Mouse (Mus musculus): ENCODE results near the gene Nlrx1. TPM values are rescaled to one million over a fixed set of nuclear protein-coding genes. Genes with fewer than 3 reads are reported as not detected.
"Not testable (repeated sequence)": the region's sequence is repeated elsewhere in the genome, so short reads cannot be mapped to it uniquely, and the experiment has no call there.

The Nlrx1 gene
- 10 to 100 TPM; 14.0 to 17.1 TPM for total RNA-seq (2021)
- long read RNA-seq, experiment 1, partial matches to known transcripts, result 4 of 25 reads
- long read RNA-seq, experiment 1, other reads (novel, unspliced or antisense), result 18 of 25 reads
- long read RNA-seq, experiment 2, partial matches to known transcripts, result 19 of 54 reads
- long read RNA-seq, experiment 2, other reads (novel, unspliced or antisense), result 34 of 54 reads

DNA sequence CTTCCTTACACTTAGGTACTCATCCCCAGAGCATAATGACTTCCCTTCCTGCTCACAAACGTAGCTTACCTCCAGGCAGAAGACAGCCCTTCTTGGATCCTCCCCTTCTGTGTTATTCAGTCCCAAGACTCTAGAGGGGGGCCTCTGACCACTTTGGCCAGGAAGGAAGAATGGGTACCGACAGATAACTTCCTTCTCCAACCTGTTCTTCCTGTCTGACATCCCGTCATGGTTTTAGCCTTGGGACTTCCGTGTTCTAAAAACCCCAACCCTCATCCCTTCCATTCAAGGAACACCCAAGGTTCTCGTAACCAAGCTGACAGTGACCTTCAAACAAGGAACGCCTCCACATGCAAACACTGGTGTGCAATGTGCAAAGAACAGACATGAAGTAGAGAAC is at the start of gene Nlrx1:
TSS of gene Nlrx1 (minus strand) at position 168 of the 400 bp plus-strand sequence.
- no peak for DNase-seq (ENCODE audit: low spot score in 2 of 2)

DNA sequence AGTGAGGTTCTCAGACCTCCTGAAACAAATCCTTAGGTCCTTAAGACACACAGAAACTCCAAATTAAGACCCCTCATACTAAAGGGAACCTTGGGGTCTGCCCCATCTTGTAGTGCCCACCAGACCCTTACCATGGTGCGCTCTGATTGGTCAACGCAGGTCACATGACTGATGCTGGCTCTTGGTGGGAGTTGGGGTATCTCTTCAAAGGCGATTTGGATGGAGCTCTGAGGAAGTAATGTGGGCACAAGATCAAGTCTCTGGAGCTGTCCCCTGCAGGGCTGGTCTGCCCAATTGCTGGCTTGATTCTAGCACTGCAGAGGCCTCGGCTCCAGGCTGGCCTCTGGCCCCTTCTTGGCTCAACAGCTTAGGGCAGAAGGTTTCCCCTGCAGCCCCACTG is 49.1 kb upstream of the Nlrx1 start:
- no peak for DNase-seq (ENCODE audit: low spot score in 2 of 2)

DNA sequence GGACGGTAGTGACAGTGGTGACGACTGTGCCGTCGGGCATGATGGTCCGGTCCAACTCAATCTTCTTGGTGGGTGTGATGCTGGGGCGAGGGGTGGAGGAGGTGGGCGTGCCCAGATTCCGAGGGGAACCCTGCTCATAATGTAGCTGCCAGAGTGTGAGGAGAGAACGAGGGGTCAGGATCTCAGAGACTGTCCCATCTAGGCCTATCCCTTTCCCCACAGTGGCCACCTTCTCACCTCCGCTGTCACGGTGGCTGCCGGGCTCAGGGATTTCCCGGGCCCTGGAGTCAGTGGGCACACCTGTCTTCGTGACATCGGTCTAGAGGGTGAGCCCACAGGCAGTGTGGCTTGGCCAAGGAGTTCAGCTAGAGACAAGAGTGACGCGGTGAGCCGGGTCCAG is 46.5 kb upstream of the Nlrx1 start:
- no peak for DNase-seq (ENCODE audit: low spot score in 2 of 2)

DNA sequence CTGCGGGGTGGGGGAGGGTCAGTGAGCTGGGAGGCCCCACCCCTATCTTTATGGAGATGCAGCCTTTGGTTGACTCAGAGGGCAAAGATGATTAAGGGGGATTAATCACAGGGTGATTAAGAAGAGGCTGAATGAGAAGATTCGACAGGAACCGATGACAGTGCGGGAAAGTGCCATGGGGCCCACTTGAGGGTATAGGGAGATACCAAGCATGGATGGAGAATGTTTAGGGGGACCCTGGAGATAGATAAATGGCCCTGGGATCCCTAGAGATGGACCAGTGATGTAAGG is 45.8 kb upstream of the Nlrx1 start:
- no peak for DNase-seq (ENCODE audit: low spot score in 2 of 2)

DNA sequence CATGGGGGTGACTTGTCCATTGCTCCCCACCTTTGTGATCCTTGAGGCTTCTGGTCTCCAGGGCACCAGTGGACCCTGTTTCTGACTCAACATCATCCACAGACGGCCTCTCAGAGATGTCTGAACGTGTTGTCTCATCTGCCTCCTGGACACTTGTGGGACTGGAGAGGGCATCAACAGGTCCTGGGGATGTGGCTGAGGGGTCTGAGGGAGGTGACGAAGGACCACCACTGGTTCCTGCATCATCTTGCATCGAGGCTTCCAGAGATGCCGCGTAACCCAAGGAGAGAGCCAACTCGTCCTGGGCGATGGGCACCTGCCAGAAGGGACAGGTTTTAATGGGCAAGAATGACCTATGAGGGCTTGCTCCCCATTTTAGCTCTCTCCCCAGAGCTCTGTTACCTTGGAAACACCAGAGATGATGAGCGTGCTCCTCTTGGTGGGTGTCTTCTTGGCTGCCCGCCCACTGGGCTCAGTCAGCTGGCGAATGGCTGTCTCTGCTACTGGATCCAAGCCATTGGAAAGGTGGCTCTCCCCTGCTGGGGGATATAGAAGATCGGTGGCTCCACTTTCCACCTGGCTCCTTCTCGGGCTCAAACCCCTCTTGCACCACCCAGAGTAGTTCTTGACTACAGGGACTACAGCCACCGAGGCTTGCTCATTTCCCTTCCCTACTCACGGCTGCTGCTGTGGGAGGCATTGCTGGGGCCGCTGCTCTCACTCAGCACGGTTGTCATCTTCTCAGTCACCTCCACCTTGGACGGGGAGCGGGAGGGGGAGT is 45.3 kb upstream of the Nlrx1 start:
- DNase-seq (ENCODE audit: low spot score in 2 of 2), result no peak

DNA sequence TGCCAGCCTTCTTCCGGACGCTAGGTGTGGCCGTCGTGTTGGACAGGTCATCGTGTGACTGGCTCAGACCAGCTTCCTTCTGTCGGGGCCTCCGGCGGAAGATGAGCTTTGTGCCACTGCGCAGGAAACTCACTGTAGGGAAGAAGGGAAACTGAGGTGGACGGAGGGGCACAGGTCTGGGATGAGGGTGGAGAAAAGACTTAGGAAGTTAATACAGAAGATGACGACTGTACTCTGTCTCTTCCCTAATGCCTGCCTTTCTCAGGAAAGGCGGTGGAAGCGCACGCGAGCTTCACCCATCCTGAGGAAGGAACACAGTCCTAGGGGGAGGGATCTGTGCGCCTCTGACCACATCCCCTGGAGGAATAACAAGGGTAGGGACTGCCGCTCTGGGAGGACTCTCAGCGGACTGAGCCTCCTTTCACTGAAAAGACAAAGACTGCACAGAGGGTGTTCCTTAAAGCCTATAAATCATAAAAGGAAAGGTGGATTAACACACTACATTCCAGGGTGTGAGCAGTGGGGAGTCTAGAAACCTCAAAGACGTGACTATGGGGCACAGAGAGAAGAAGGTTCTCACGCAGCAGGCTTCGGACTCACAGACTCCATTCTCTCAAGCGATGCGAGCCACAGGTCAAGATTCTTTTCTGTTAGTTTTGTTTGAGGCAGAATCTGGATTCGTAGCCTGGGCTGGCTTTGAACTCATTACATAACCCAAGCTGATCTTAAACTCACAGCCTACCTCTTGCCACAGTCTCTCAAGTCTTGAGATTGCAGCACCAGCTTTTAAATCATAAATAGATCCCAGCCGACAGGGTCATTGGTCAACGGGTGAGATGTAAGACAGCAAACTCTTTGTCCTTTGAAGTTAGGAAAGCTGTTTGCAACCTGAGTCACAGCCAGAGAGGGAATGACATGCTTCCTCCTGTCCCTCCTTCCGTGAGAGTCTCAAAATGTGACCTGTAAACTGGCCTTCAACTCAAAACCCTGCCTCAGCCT is 43.0 kb upstream of the Nlrx1 start:
- DNase-seq (ENCODE audit: low spot score in 2 of 2), result no peak

DNA sequence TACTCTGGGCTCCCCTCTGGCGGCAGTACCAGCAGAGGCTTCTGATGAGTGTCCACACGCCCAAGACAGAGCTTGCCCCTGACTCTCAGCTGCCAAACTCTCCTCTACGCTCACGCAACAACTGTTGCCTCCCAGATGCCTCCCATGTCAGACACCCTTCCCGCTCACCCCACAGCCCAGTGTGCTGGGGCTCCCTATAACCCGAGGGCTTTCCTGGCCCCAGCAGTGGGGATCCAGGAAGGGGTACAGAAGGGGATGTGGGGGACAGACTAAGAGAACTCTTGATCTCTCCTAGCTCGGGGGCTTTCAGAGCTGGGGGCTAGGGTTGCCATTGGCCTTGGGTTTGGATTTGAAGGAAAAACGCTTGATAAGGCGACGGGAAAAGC is 42.3 kb upstream of the Nlrx1 start:
- DNase-seq (ENCODE audit: low spot score in 2 of 2), result no peak

DNA sequence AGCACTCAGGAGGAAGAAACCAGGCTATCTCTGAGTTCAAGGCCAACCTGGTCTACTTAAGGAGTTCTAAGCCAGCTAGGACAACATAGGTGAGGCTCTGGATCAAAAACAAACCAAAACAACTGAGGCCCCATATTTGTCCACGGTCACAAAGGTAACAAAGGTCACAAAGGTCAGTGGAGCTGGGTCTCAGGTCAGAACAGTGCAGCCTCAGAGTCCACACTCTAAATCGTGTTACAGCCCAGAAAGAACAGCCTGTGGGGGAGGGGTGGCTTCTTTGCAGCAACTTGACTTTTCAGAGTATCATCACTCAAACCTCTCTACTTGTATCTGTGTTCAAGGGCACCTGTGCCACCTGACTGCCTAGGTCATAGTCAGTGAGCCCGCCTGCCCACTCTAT is 41.4 kb upstream of the Nlrx1 start:
- DNase-seq (ENCODE audit: low spot score in 2 of 2), result no peak

DNA sequence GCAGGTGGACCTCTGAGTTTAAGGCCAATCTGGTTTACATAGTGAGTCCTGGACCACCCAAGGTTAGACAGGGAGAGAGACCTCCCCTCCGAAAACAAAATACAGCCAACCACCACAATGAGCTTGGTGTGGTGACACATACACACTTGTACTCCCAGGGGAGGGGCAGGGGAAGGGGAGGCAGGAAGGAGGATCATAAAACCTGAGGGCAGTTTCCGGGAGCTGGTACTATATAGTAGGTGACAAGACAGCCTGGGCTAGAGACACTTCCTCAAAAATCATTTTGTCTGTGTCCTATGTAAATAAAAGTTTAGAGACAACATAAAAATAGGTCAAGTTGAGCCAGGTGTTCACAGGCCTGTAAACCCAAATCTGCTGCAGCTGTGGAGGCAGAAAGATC is 38.8 kb upstream of the Nlrx1 start:
- DNase-seq (ENCODE audit: low spot score in 2 of 2), result no peak

DNA sequence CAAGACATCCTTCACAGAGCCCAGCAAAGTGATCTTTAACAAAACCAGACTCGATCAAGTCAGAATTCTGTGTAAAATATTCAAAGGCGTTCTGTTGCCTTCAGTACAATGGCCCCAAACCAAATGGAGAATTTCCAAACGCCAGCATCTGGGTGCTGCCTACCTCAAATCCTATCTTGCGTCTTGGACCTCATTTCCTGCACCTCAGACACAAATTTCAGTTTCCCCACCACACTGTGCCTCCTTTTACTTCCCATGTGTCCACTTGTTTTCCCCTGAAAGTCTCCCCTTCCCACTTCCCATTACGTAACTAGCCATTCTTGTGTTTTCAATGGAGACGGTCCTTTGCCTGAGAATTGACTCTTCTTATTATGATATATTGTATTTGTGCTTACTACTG is 38.1 kb upstream of the Nlrx1 start:
- no peak for DNase-seq (ENCODE audit: low spot score in 2 of 2)

DNA sequence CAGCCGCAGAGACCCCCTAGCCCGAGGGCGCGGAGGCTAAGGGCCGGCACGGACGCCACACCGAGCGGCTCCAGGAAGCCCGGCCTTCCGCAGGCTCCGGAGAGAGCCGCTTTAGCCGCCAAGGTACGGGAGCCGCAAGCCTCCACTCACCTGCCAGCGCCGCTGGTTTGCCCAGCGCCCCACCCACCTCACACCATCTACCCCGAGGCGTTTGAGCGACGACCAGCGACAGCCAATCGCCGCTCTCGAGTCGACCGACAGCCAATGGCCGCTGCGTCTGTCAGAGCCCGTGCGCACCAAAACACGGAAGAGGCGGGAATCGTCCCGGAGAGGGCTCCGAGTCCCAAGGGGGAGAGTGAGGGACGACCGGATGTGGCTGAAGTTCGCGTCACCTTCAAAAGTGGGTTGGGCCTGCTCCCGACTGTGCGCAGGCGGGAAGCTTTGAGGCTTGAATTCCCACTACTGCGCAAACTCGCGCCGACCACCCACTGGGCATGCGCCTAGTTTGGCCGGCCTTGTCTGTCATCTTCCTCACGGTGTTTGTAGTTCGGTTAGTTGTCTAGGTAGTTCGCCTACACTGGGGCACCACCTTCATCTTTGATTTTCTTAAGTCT is 37.2 kb upstream of the Nlrx1 start, which contains the start of gene Hinfp:
TSS of gene Hinfp (minus strand) at position 206 of the 614 bp plus-strand sequence.
- peak; percentile 94 to 95 for DNase-seq (ENCODE audit: low spot score in 2 of 2)

DNA sequence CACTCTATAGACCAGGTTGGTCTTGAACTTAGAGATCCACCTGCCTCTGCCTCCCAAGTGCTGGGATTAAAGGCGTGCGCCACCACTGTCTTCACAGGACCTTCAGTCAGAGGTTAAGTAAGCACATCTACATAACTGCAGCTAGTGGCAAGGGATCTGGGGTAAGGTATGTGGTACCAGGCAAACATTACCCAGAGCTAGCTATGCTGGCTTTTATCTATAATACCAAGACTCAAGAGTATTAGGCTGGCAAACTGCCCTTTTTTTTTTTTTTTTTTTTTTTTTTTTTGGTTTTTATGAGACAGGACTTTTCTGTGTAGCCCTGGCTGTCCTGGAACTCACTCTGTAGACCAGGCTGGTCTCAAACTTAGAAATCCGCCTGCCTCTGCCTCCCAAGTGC is 31.6 kb upstream of the Nlrx1 start:
- not testable (repeated sequence) for DNase-seq (ENCODE audit: low spot score in 2 of 2)

DNA sequence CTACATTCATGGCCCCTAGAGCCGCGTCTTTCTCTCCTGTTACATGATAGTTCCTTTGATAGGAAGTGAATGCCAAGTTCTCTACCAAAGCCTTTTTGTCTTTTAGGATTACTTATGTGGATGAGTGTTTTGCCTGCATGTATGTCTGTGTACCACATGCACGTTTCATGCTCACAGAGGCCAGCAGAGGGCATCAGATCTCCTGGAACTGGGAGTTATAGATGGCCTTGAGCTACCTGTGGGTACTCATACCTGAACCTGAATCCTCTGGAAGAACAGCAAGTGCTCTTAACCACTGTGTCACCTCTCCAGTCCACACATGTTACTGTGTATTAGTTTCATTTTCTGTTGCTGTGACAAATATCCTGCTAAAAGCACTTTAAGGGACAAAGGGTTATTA is 24.1 kb upstream of the Nlrx1 start:
- no peak for DNase-seq (ENCODE audit: low spot score in 2 of 2)

DNA sequence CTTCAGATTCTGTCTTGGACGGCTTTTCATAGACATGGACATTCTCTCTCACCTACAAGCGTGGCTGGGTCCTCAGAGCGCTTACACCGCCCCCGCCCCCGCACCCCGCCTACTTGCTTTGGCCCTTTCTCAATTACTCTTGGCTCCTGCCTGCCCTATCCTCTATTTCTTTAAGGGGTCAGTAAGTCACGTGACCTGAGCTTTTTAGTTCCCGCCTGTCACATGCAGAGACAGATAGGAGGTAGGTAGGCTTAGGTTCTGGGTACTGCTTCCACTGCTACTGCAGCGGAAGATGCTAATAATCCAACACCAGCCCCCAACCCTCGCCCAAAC is 20.5 kb upstream of the Nlrx1 start:
- no peak for DNase-seq (ENCODE audit: low spot score in 2 of 2)

DNA sequence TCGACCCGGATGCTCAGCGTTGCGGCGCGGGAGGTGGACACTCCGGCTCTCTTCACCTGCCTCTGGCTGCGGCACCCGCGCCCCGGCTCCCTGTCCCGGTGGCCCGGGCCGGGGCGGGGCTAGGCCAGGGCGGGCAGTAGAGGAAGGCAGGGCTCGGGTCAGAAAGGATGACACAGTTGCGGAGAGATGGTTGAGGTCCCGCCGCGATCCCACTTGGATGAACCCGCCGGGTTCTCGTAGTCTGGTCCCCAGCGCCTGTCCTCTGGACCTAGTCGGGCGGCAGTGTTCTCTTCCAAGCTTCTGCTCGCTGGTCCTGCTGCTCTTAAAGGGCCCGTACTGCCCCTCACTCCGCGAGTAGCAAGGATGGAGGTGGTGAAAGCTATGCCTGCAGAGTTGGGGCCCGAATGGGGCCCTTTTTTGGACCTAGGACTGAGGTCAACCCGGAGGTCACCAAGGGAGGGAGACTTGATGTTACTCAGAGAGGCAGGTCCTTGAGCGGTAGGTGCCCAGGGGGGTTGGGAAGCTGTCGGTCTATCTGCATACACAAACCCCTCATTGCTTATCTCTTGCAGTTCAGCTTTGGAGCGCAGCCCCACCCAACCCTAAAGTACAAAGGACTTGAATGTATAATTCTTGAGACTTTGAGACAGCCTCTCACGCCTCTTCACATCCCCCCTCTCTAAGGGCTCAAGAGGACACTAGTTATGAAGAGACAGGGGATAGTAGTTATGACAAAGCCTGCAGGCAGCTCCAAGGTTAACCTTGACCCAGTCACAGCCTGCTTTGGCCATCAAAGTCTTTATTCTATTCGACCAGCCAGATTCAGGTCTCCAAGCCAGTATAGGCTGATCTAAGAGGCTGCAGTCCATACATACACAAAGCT is 19.9 kb upstream of the Nlrx1 start, which contains the start of gene Abcg4:
TSS of gene Abcg4 (minus strand) at position 540 of the 883 bp plus-strand sequence.
- DNase-seq (ENCODE audit: low spot score in 2 of 2), result peak; percentile 50 to 58

DNA sequence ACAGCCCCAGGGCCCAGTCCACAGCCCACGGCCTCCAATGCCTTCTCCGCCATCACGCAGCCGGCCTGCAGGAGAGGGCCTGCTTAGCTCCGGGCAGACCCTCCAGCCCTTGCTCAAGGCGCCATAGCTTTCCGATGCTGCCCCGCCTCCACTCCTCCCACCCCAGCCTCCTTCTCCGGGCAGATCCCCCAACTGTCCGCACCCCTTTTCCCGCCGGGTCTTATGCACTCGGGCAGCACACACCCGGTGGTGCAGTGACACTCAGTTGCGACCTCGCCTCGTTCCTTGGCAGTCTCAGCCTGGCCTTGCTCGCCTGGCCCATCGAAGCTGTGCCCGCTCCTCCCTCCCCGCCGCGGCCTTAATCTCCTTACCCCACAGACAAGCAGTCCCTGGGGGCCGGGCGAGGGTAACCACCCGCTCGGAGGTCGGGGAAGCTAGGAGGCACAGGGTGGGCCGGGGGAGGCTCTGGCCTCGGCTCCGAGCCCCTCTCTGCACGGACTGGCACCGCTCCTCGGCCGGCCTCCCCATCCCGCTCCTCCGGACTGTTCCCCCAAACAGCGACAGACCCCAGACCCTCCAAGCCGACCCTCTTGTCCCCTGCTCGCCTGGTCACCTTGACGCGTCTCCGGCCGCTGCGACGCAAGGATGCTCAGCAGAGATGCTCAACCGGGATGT is 19.1 kb upstream of the Nlrx1 start:
- DNase-seq (ENCODE audit: low spot score in 2 of 2), result peak in 1 of 2 experiments; percentile 50

DNA sequence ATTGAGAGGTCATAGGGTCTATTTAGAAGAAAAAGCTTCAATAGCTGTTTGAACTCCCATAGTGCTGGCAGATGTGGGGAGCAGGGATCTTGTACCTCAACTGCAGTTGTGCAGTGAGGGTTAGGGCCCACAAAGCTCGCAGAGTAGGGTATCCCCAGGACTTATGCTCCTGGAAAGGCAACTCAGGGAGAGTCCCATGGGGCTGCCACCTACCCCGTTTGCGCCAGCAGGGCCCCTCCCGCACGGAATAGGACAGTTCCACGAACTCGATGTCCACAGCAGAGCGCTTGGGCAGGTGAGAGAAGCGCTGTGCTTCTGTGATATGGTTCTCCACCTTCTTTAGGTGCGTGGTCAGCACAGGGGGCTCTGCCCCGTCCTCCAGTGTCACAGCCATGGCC is 18.6 kb upstream of the Nlrx1 start:
- DNase-seq (ENCODE audit: low spot score in 2 of 2), result no peak

DNA sequence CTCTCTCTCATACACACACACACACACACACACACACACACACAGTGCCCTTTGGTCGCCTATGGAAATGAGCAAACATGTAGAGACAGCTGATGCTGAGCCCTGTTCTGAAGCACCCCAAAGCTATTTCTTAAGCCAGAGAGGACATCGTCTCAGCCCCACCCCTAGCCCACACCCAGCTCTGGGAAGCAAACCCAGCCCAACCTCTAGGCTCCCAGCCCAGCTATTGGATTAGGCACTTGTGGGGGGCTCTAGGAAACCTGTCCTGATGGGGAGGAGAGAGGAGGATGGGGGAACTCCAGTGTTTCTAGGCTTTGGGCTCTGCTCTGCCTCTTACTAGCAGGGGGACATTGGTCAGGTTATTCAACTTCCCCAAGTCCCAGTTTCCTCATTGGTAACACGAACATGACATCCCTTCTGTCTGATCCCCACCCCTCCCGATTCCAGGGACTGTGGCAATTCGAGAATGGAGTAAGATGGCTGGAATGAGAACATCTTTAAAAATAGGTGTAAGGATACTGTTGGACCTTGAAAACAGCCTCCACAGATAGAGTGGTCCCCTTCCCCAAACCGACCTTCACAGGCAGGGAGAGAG is 18.0 kb upstream of the Nlrx1 start:
- DNase-seq (ENCODE audit: low spot score in 2 of 2), result no peak

DNA sequence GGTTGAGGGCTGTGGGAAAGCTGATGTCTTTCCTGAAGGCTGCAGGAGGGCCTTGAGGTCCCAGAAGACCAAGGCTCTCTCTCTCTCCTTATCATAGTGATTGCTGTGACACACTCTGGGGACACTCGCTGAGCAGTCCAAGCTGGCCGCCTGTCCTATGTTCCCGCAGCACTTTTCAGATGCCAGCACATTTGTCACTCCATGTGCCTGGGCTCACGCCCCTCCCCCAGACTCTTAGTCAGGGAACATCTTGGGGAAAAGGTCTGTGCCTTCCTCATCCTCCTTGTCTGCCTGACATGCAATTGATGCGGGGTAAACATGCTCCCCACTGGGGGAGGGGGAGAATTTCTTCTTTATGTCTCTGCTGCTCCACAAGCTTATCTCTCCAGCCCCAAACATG is 14.8 kb upstream of the Nlrx1 start:
- no peak for DNase-seq (ENCODE audit: low spot score in 2 of 2)

DNA sequence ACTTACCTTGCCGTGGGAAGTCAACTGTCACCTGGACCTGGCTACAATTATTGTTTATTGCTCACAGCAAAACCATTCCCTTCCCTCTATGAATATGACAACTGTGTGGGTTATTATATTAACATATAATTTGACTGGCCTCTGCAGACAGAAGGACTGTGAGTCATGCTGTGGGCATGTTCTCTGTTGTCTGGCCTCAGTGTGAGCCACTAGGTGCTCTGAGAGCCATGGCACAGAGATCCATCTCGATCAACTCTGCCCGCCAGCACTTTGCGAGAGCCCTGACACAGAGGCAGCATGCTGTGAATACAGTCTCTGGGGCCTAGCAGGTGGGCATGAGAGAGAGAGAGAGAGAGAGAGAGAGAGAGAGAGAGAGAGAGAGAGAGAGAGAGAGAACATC is 1.6 kb upstream of the Nlrx1 start:
- no peak for DNase-seq (ENCODE audit: low spot score in 2 of 2)

All from adrenal gland, adult 18-20 months (tissue).